20 mouse cellular contexts compared by ENCODE assay signal in genomic region chr10:61362483-61362882, GRCm38 (mm10). TPM values are rescaled to one million over a fixed set of nuclear protein-coding genes. Genes with fewer than 3 reads are reported as not detected.
DNase-seq lines count a peak whose midpoint lies in the region; ATAC-seq and TF ChIP-seq lines count a peak whose summit lies in the region.
"Had no signal": no experiment of that assay in that cellular context is flagged by ENCODE, and none has a peak within 500 bp of the region (broad histone marks: within the 10 kb centered on the region; RNA-seq: fewer than 3 reads in every experiment).

No protein-coding gene starts in this region.

- no peak overlapping the region for H3K4me3 ChIP-seq in forebrain, embryonic 10.5 days
- H3K4me3 ChIP-seq in forebrain, embryonic 12.5 days (replicated peaks): no peak overlapping the region
- H3K4me3 ChIP-seq in hindbrain, embryonic 14.5 days (replicated peaks; ENCODE audit: low read length): no peak overlapping the region
- H3K4me3 ChIP-seq in hindbrain, embryonic 12.5 days: no peak overlapping the region
- no peak overlapping the region for H3K4me3 ChIP-seq in C2C12 (ENCODE audit: insufficient read depth, poor library complexity, severe bottlenecking)
- no peak overlapping the region for H3K4me3 ChIP-seq in limb, embryonic 10.5 days
- H3K4me3 ChIP-seq: embryonic facial prominence, embryonic 12.5 days; left cerebral cortex, adult 2 months had no signal

- H3K27ac ChIP-seq in forebrain, embryonic 10.5 days: 0 out of 2 replicates have a peak overlapping the region, but pooled peaks have one; percentile 36
- no peak overlapping the region for H3K27ac ChIP-seq in forebrain, embryonic 12.5 days
- peak overlapping the region; percentile 14; the same call in 1 of the 2 replicates for H3K27ac ChIP-seq in hindbrain, embryonic 14.5 days
- H3K27ac ChIP-seq in hindbrain, embryonic 12.5 days: no peak overlapping the region
- H3K27ac ChIP-seq in limb, embryonic 10.5 days: 0 out of 2 replicates have a peak overlapping the region, but pooled peaks have one; percentile 16
- H3K27ac ChIP-seq: embryonic facial prominence, embryonic 12.5 days; left cerebral cortex, adult 2 months had no signal

- no peak for ATAC-seq in forebrain, embryonic 12.5 days (ENCODE audit: low FRiP score)
- no peak for ATAC-seq in hindbrain, embryonic 14.5 days (ENCODE audit: low FRiP score)
- ATAC-seq in hindbrain, embryonic 12.5 days (ENCODE audit: low FRiP score): no peak
- ATAC-seq: forebrain, embryonic 16.5 days; hindbrain, embryonic 16.5 days had no signal

- H3K9ac ChIP-seq in forebrain, embryonic 12.5 days: no peak overlapping the region
- no peak overlapping the region for H3K9ac ChIP-seq in hindbrain, embryonic 14.5 days
- H3K9ac ChIP-seq in hindbrain, embryonic 12.5 days: no peak overlapping the region
- H3K9ac ChIP-seq: embryonic facial prominence, embryonic 12.5 days had no signal

- peaks cover 7% of the 10 kb centered on the region; the same call in 1 of the 2 replicates for H3K9me3 ChIP-seq in forebrain, embryonic 10.5 days
- 0 out of 2 replicates have a peak, but pooled peaks cover 3% of the 10 kb centered on the region for H3K9me3 ChIP-seq in forebrain, embryonic 12.5 days
- H3K9me3 ChIP-seq in hindbrain, embryonic 14.5 days (ENCODE audit: control insufficient read depth, low read length): no peaks in the 10 kb centered on the region
- no peaks in the 10 kb centered on the region for H3K9me3 ChIP-seq in hindbrain, embryonic 12.5 days (replicated peaks)
- peaks cover 3% of the 10 kb centered on the region; the same call in 1 of the 2 replicates for H3K9me3 ChIP-seq in limb, embryonic 10.5 days (replicated peaks)
- H3K9me3 ChIP-seq: embryonic facial prominence, embryonic 12.5 days had no signal

- no peaks in the 10 kb centered on the region for H3K27me3 ChIP-seq in forebrain, embryonic 10.5 days (ENCODE audit: poor library complexity, severe bottlenecking)
- H3K27me3 ChIP-seq in forebrain, embryonic 12.5 days: no peaks in the 10 kb centered on the region
- H3K27me3 ChIP-seq in hindbrain, embryonic 14.5 days (ENCODE audit: control insufficient read depth, insufficient read depth, low read length): no peaks in the 10 kb centered on the region
- no peaks in the 10 kb centered on the region for H3K27me3 ChIP-seq in hindbrain, embryonic 12.5 days
- no peaks in the 10 kb centered on the region for H3K27me3 ChIP-seq in C2C12 (ENCODE audit: control insufficient read depth, insufficient read depth, insufficient read length)
- H3K27me3 ChIP-seq in limb, embryonic 10.5 days (ENCODE audit: low read depth, poor library complexity, severe bottlenecking): no peaks in the 10 kb centered on the region
- H3K27me3 ChIP-seq: CH12.LX; embryonic facial prominence, embryonic 12.5 days had no signal

- TF ChIP-seq CTCF in C2C12 (IDR thresholded peaks at IDR 0.05; ENCODE audit: control insufficient read depth, insufficient read depth, insufficient read length): no peak

- WGBS in forebrain, embryonic 10.5 days: 85% methylated on average over 9 of the region's 9 CpGs
- 85% methylated on average over 9 of the region's 9 CpGs for WGBS in forebrain, embryonic 12.5 days
- 81% methylated on average over 9 of the region's 9 CpGs for WGBS in hindbrain, embryonic 14.5 days
- WGBS in hindbrain, embryonic 12.5 days: 77% methylated on average over 9 of the region's 9 CpGs
- 88% methylated on average over 9 of the region's 9 CpGs for WGBS in limb, embryonic 10.5 days

- peaks cover 14% of the 10 kb centered on the region for H3K36me3 ChIP-seq in forebrain, embryonic 10.5 days (replicated peaks)
- 0 out of 2 replicates have a peak, but pooled peaks cover 2% of the 10 kb centered on the region for H3K36me3 ChIP-seq in forebrain, embryonic 12.5 days (replicated peaks)
- no peaks in the 10 kb centered on the region; the same call in 1 of the 2 replicates for H3K36me3 ChIP-seq in hindbrain, embryonic 14.5 days (replicated peaks; ENCODE audit: control insufficient read depth, insufficient read depth)
- peaks cover 6% of the 10 kb centered on the region; the same call in 1 of the 2 replicates for H3K36me3 ChIP-seq in hindbrain, embryonic 12.5 days
- no peaks in the 10 kb centered on the region for H3K36me3 ChIP-seq in C2C12 (ENCODE audit: control insufficient read depth, insufficient read depth)
- H3K36me3 ChIP-seq in limb, embryonic 10.5 days: peaks cover 14% of the 10 kb centered on the region
- H3K36me3 ChIP-seq: embryonic facial prominence, embryonic 12.5 days had no signal

- H3K79me3 ChIP-seq in C2C12 (ENCODE audit: low read depth): peaks cover 1% of the 10 kb centered on the region

- no peak for DNase-seq in forebrain, embryonic 10.5 days (ENCODE audit: extremely low spot score, low spot score)
- no peak for DNase-seq in hindbrain, embryonic 14.5 days (ENCODE audit: low spot score)
- DNase-seq in limb, embryonic 10.5 days (ENCODE audit: low spot score): no peak
- DNase-seq in right cerebral cortex, postnatal 10 days (ENCODE audit: low spot score in 2 of 2): no peak
- DNase-seq in kidney, adult 9 months: no peak
- DNase-seq: adrenal gland, postnatal 25 days; kidney, adult 18-20 months; lung, adult 18-20 months; lung, postnatal 36 days; thymus, adult 18-20 months had no signal

- H3K4me2 ChIP-seq in forebrain, embryonic 12.5 days: no peak overlapping the region
- H3K4me2 ChIP-seq in hindbrain, embryonic 14.5 days (replicated peaks): no peak overlapping the region
- H3K4me2 ChIP-seq in hindbrain, embryonic 12.5 days (replicated peaks): no peak overlapping the region
- H3K4me2 ChIP-seq: embryonic facial prominence, embryonic 12.5 days; liver, embryonic 11.5 days had no signal

- peak overlapping the region; percentile 35 for H3ac ChIP-seq in C2C12 (ENCODE audit: control insufficient read depth, insufficient read length, low read depth)

- H3K4me1 ChIP-seq in forebrain, embryonic 10.5 days: peaks cover 27% of the 10 kb centered on the region
- no peaks in the 10 kb centered on the region for H3K4me1 ChIP-seq in forebrain, embryonic 12.5 days
- no peaks in the 10 kb centered on the region for H3K4me1 ChIP-seq in hindbrain, embryonic 14.5 days (replicated peaks; ENCODE audit: control insufficient read depth, insufficient read depth, low read length)
- peaks cover 16% of the 10 kb centered on the region for H3K4me1 ChIP-seq in hindbrain, embryonic 12.5 days
- H3K4me1 ChIP-seq in limb, embryonic 10.5 days: peaks cover 33% of the 10 kb centered on the region

- no peaks in the 10 kb centered on the region for H3K79me2 ChIP-seq in C2C12 (ENCODE audit: control insufficient read depth, insufficient read depth)

TF ChIP-seq in C2C12, 6 proteins besides CTCF, POLR2A, EP300 and RAD21:
- TF ChIP-seq MYOD1 (IDR thresholded peaks at IDR 0.05; ENCODE audit: control insufficient read depth, insufficient read length, low read depth): peak; percentile 35
- TF ChIP-seq FOSL1 (IDR thresholded peaks at IDR 0.05; ENCODE audit: insufficient read depth, low read length, poor library complexity, severe bottlenecking): no peak
- TF ChIP-seq USF1 (IDR thresholded peaks at IDR 0.05; ENCODE audit: low read depth): no peak
- TF ChIP-seq CEBPB (IDR thresholded peaks at IDR 0.05; ENCODE audit: low read depth): no peak
- no peak for TF ChIP-seq MAX (IDR thresholded peaks at IDR 0.05)
- no peak for TF ChIP-seq MYOG (IDR thresholded peaks at IDR 0.05; ENCODE audit: control insufficient read depth, extremely low read depth, insufficient read length)
TF ChIP-seq in C2C12: peak in this region for 1.

RNA-seq across cellular contexts. Expression of gene Pald1, which starts 20.8 kb away (rescaled TPM):
- 36.0 and 36.2 TPM in 2 replicates for polyA plus RNA-seq in forebrain, embryonic 10.5 days (2016; fragmentation: Nextera tagmentation; extraction: Ambion mirVana)
- 20.7 and 22.9 TPM in 2 replicates for polyA plus RNA-seq in forebrain, embryonic 12.5 days (2016; fragmentation: Nextera tagmentation; extraction: Ambion mirVana)
- polyA plus RNA-seq in hindbrain, embryonic 14.5 days (2014; fragmentation: Nextera tagmentation; extraction: Ambion mirVana): 24.5 and 26.7 TPM in 2 replicates
- 34.5 and 39.3 TPM in 2 replicates for polyA plus RNA-seq in hindbrain, embryonic 12.5 days (2016; fragmentation: Nextera tagmentation; extraction: Ambion mirVana)
- polyA plus RNA-seq in C2C12 (2012; fragmentation: generic; extraction: Trizol): 8.9 TPM
- 26.2 and 28.1 TPM in 2 replicates for polyA plus RNA-seq in limb, embryonic 10.5 days (2016; fragmentation: Nextera tagmentation; extraction: Ambion mirVana)

RNA-seq across cellular contexts. Expression of gene Nodal, which starts 55.3 kb away (rescaled TPM):
- 0.42 and 0.50 TPM in 2 replicates for polyA plus RNA-seq in forebrain, embryonic 10.5 days (2016; fragmentation: Nextera tagmentation; extraction: Ambion mirVana)
- polyA plus RNA-seq in forebrain, embryonic 12.5 days (2016; fragmentation: Nextera tagmentation; extraction: Ambion mirVana): 0.15 TPM in 1 of 2 replicates, not detected in the other
- 0.13 and 0.29 TPM in 2 replicates for polyA plus RNA-seq in hindbrain, embryonic 14.5 days (2014; fragmentation: Nextera tagmentation; extraction: Ambion mirVana)
- 0.10 TPM in 1 of 2 replicates, not detected in the other for polyA plus RNA-seq in hindbrain, embryonic 12.5 days (2016; fragmentation: Nextera tagmentation; extraction: Ambion mirVana)
- not detected for polyA plus RNA-seq in C2C12 (2012; fragmentation: generic; extraction: Trizol)
- polyA plus RNA-seq in limb, embryonic 10.5 days (2016; fragmentation: Nextera tagmentation; extraction: Ambion mirVana): 0.13 and 0.36 TPM in 2 replicates
- polyA plus RNA-seq: neural tube, embryonic 11.5 days had no signal

Comparison
In these comparisons a context has a peak if more than half of its experiments do, and no peak if none do; other contexts are left out.
1. H3K27ac ChIP-seq: peak in forebrain, embryonic 10.5 days (single experiment), hindbrain, embryonic 14.5 days (single experiment) and limb, embryonic 10.5 days (single experiment); none in forebrain, embryonic 12.5 days (single experiment) and hindbrain, embryonic 12.5 days (single experiment).